Mouse (Mus musculus) mouse trophoblast stem cell (cell line): Measurements from ENCODE around the gene Rlbp1.

Experiments
- in situ Hi-C, 2 experiments: fragments of 300-500 bp; cut with MseI, MboI; formaldehyde crosslinking; loops; 2 replicates in 1 of 2; 3 replicates in 1 of 2; pipeline ENCODE4 v1.15.1; 2025

Rlbp1 gene

GRCm38 (mm10) chr7:79328769-79329168, 58.1 kb downstream of the Rlbp1 start:
- in situ Hi-C loops, result loop anchor here in 1 of 2 experiments (25.0 kb wide), 1 partner anchor 391 kb away; no protein-coding TSS in a partner anchor
